Mouse (Mus musculus) midbrain, embryonic 10.5 days (tissue): ENCODE data around the gene Ccdc171. TPM values are rescaled to one million over a fixed set of nuclear protein-coding genes. Genes with fewer than 3 reads are reported as not detected.
"Not testable (repeated sequence)": the region's sequence is repeated elsewhere in the genome, so short reads cannot be mapped to it uniquely, and the experiment has no call there.

Source experiments
- DNase-seq: peaks from one replicate; pipeline ENCODE4 v3.0.0-alpha.2; 2017; ENCODE audit warnings: low spot score
- H3K27ac ChIP-seq: fragments of 300-500 bp; sonication (generic); replicated peaks from 2 replicates; pipeline ENCODE4 v1.5.1; 2016; ENCODE audit warnings: mild to moderate bottlenecking
- H3K27me3 ChIP-seq: fragments of 300-500 bp; sonication (generic); 2 replicates; pipeline ENCODE4 v1.6.1; 2016; ENCODE audit warnings: low read depth, mild to moderate bottlenecking; ENCODE audit not compliant: poor library complexity, severe bottlenecking
- H3K36me3 ChIP-seq: fragments of 300-500 bp; sonication (generic); 2 replicates; pipeline ENCODE4 v1.6.1; 2016; ENCODE audit warnings: mild to moderate bottlenecking, moderate library complexity
- H3K4me1 ChIP-seq: fragments of 300-500 bp; sonication (generic); 2 replicates; pipeline ENCODE4 v1.6.1; 2016
- H3K4me3 ChIP-seq: fragments of 300-500 bp; sonication (generic); 2 replicates; pipeline ENCODE4 v1.5.1; 2016; ENCODE audit warnings: mild to moderate bottlenecking, moderate library complexity
- H3K9me3 ChIP-seq: fragments of 300-500 bp; sonication (generic); replicated peaks from 2 replicates; pipeline ENCODE4 v1.6.1; 2016; ENCODE audit warnings: mild to moderate bottlenecking
- WGBS: fragments of 180-500 bp; shearing (Covaris S2); methylation state at CpG from one replicate; pipeline ENCODE4 v1.1.7; 2016; 5-methylcytosine and 5-hydroxymethylcytosine counted together
- polyA plus RNA-seq: library from polyadenylated mRNA; unstranded; fragments of >200 nt; fragmentation: Nextera tagmentation; extraction: Ambion mirVana; gene quantifications from 2 replicates; pipeline ENCODE4 v1.2.1, GENCODE M21; 2016

Ccdc171 gene
- polyA plus RNA-seq, 1 experiment from 2014 or later, result 4.3 TPM

DNA sequence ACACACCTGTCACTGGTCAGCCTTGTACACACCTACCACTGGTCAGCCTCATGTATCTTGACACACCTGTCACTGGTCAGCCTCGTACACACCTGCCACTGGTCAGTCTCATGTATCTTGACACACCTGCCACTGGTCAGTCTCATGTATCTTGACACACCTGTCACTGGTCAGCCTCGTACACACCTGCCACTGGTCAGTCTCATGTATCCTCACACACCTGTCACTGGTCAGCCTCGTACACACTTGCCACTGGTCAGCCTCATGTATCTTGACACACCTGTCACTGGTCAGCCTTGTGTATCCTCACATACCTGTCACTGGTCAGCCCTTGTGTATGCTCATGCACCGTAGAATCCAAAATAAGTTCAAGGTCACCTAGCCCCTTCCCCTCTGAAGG, 150.0 kb downstream of the Ccdc171 start:
- H3K9me3 ChIP-seq, DNase-seq, H3K4me1 ChIP-seq, H3K27me3 ChIP-seq, H3K36me3 ChIP-seq, H3K27ac ChIP-seq, H3K4me3 ChIP-seq: not testable (repeated sequence)
- WGBS, result 92% methylated on average over 4 of the region's 4 CpGs

DNA sequence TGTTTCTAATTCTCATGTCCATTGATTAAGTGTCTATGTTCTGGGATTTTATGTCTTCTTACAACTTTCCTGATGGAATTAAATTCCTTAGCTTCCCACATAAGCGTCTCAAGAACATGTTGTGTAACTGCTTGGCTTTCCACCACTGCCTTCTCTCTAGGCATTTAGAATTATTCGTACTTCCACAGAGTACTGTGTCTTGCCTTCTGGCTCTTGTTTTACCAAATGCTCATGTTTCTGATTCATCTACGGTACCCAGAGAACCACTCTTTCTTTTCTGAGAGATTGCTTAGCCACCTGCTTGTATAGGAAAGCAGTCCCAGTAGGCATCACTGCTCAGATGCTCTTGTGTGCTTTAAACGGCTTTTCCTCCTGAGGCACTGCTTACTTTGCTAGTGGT, 151.1 kb downstream of the Ccdc171 start:
- Histone ChIP-seq H3K4me1 (no peaks in the 10 kb centered on the region), H3K27me3 (no peaks in the 10 kb centered on the region), H3K36me3 (no peaks in the 10 kb centered on the region), H3K27ac (no peak overlapping the region), H3K4me3 (no peak overlapping the region), H3K9me3 (no peaks in the 10 kb centered on the region)
- WGBS, result 88% methylated on average over 4 of the region's 4 CpGs
- no peak for DNase-seq

DNA sequence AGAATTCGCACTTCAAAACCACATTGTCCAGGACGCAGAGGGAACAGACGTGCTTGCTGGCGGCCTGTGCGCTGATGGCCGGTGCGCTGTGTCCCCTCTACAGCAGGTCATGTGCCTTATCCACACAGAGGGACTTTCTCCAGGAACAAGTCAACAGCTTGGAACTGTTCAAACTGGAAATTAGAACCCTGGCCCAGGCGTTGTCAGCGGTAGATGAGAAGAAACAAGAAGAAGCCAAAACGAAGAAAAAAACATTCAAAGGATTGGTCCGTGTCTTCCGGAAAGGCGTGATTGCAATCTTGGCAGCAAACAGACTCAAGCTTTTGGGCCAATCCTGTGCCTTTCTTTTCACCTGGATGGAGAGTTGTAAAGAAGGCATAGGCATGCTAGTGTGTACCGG, 155.7 kb downstream of the Ccdc171 start:
- 95% methylated on average over 14 of the region's 14 CpGs for WGBS
- DNase-seq, result no peak
- Histone ChIP-seq H3K4me1 (no peaks in the 10 kb centered on the region), H3K4me3 (no peak overlapping the region), H3K27ac (no peak overlapping the region), H3K9me3 (no peaks in the 10 kb centered on the region), H3K27me3 (no peaks in the 10 kb centered on the region), H3K36me3 (no peaks in the 10 kb centered on the region)

DNA sequence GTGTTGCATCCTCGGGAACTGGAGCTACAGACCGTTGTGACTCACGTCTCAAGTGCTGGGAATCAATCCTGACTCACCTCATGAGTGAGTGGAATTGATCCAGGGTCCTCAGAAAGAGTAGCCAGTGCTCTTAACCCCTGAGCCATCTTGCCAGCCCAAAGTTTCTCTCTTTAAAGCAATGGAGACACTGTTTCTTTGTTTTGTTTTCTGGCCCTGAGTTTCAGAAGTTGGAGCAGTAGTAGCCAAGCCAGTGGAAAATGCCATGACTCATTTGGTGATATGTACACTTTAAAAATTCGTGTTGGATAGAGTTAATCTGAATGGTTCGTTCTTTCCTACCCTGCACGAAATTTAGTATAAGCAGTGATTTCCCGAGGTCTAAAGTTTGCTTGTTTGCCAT, 157.5 kb downstream of the Ccdc171 start:
- H3K4me1 ChIP-seq, result no peaks in the 10 kb centered on the region
- H3K9me3 ChIP-seq, result no peaks in the 10 kb centered on the region
- H3K27ac ChIP-seq, result no peak overlapping the region
- H3K4me3 ChIP-seq, result no peak overlapping the region
- H3K36me3 ChIP-seq, result no peaks in the 10 kb centered on the region
- H3K27me3 ChIP-seq, result no peaks in the 10 kb centered on the region
- WGBS, result 90% methylated on average over 7 of the region's 7 CpGs
- DNase-seq, result no peak

DNA sequence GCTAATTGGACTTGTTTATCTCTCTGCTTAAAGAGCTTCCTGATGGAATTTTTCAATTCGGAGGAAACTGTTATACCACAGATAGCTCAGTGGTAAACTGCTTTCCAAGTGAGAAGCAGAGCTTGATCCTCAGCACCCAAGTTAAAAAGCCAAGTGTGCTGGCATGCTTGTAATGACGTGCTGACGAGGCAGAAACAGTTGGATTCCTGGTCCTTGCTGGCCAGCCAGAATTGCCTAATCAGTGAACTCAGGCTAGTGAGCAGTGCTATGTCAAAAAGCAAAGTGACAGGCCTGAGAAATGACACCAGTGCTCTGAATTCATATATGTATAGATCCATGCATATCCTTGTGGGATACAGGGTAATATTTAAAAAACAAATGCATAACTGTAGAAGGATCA, 174.8 kb downstream of the Ccdc171 start:
- 78% methylated on average over 3 of the region's 3 CpGs for WGBS
- no peaks in the 10 kb centered on the region for H3K9me3 ChIP-seq
- no peaks in the 10 kb centered on the region for H3K4me1 ChIP-seq
- no peak overlapping the region for H3K27ac ChIP-seq
- no peak overlapping the region for H3K4me3 ChIP-seq
- DNase-seq, result no peak
- H3K36me3 ChIP-seq, result peaks cover 5% of the 10 kb centered on the region; the same call in 1 of the 2 replicates
- no peaks in the 10 kb centered on the region for H3K27me3 ChIP-seq

DNA sequence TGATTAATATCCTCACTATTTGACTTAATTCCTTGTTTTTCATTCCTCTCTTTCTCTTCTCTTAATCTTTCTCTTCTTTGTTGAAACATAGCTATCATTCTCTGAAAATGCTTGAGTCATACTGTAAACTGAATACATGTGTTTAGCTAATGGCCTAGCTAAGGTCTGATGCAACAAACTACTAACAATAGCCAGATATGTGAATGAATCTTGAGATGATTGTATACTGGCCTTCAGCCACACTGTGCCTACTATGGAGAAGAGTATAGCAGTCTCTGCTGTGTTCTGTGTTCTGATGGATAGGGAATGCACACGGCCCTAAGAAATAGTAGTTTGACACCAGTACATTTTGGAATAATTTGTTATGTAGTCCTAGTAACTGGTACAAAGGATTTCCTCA, 191.7 kb downstream of the Ccdc171 start:
- no peak overlapping the region for H3K4me3 ChIP-seq
- H3K27me3 ChIP-seq, result no peaks in the 10 kb centered on the region
- H3K9me3 ChIP-seq, result no peaks in the 10 kb centered on the region
- WGBS, result 89% methylated on average over 1 of the region's 1 CpGs
- no peak overlapping the region for H3K27ac ChIP-seq
- no peak for DNase-seq
- H3K4me1 ChIP-seq, result no peaks in the 10 kb centered on the region; the same call in 1 of the 2 replicates
- no peaks in the 10 kb centered on the region for H3K36me3 ChIP-seq

DNA sequence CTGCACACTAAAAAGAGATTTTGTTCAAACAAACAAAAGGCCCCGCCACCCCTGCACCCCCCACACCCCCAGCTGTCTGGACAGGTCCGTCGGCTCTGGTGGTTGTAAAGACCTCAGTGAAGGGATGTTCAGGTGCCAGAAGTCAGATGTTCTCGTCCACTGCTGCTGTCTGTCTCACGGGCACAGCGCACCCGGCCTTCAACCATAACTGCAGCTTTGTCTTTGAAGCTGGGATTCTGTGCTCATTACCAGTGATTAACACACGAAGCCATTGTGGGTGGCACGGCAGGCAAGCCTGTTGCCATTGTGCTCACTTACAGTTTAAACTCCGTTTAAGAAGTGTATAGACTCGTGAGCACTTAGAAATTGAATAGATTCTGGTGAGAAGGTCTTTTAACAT, 194.5 kb downstream of the Ccdc171 start:
- Histone ChIP-seq H3K27ac (no peak overlapping the region), H3K4me1 (no peaks in the 10 kb centered on the region; the same call in 1 of the 2 replicates), H3K36me3 (no peaks in the 10 kb centered on the region), H3K9me3 (no peaks in the 10 kb centered on the region), H3K27me3 (no peaks in the 10 kb centered on the region), H3K4me3 (no peak overlapping the region)
- 65% methylated on average over 11 of the region's 11 CpGs for WGBS
- no peak for DNase-seq

DNA sequence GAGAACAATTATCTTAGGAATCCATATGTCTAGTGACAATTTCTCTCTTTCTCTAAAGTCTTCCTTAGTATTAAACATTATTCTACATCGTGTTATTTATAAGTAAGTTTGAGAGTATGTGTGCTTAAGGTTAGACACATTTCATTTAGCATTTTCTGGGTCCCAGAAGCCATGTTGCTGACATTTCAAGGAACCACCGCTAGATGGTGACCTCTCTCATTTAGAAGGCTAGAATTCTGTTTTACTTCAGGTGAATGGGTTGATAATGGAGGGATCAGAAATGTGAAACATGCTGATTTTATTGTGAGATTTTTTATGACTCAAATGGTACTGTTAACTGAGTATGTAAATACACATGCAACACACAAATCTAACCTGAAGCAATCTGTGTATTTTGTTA, 199.8 kb downstream of the Ccdc171 start:
- Histone ChIP-seq H3K27ac (no peak overlapping the region), H3K4me1 (no peaks in the 10 kb centered on the region), H3K9me3 (no peaks in the 10 kb centered on the region), H3K36me3 (no peaks in the 10 kb centered on the region), H3K27me3 (no peaks in the 10 kb centered on the region), H3K4me3 (no peak overlapping the region)
- no peak for DNase-seq
- 5% methylated on average over 2 of the region's 2 CpGs for WGBS

DNA sequence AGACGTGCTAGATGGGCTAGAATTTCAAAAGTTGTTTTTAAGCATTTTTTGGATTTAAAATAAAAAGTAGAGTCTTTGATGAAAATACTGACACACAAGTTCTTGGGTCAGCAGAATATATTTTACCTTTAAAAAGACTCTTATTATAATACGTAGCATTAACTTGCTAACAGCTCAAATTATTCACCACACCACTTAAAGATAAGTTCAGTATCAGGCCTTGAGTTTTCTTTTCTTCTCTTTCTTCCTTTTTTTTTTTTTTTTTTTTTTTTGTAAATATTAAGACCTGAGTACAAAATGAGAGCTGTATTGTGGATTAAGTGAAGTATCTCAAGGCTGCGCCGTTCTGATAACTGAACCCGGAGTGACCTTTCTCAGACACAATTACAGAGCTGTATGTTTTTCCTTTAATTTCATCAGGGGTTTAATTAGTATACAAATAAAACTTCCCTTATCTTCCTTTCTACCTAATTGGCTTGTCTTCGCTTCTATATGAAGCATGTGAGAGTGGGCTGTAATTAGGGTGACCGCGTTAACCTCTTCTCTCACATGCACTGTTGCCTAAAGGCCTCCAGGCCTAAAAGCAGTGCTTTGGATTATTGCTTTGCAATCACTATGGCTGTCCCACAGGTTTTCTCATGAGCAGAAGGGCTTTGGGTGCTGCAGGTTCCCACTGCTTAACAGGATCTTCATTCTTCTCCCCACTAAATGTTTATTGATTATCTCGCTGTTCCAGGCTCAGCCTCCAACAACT, 214.0 kb downstream of the Ccdc171 start:
- peaks cover 6% of the 10 kb centered on the region; the same call in 1 of the 2 replicates for H3K4me1 ChIP-seq
- no peaks in the 10 kb centered on the region for H3K9me3 ChIP-seq
- DNase-seq, result no peak
- no peaks in the 10 kb centered on the region for H3K27me3 ChIP-seq
- H3K27ac ChIP-seq, result no peak overlapping the region
- H3K36me3 ChIP-seq, result no peaks in the 10 kb centered on the region
- H3K4me3 ChIP-seq, result no peak overlapping the region
- 80% methylated on average over 9 of the region's 9 CpGs for WGBS

DNA sequence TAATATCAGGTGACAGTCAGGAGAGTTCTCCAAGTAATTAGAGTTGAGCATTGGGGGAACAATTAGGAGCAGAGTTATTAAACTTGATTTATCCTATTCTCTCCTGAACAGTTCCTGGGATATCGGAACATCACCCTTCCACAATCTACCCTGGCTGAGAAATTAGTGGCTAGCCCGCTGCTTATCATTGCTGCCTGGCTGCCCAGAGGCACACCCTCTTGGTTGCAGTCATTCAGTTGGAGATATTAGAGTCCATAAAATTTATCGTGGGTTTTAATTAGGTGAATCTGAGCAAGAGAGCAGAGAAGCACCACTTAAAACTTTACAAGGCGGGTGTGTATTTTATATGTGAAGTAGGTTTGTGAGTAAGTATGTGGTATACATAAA, 214.5 kb downstream of the Ccdc171 start:
- no peaks in the 10 kb centered on the region for H3K36me3 ChIP-seq
- no peaks in the 10 kb centered on the region for H3K27me3 ChIP-seq
- no peak for DNase-seq
- H3K4me3 ChIP-seq, result no peak overlapping the region
- H3K4me1 ChIP-seq, result peaks cover 6% of the 10 kb centered on the region; the same call in 1 of the 2 replicates
- no peak overlapping the region for H3K27ac ChIP-seq
- H3K9me3 ChIP-seq, result no peaks in the 10 kb centered on the region
- 89% methylated on average over 4 of the region's 4 CpGs for WGBS

DNA sequence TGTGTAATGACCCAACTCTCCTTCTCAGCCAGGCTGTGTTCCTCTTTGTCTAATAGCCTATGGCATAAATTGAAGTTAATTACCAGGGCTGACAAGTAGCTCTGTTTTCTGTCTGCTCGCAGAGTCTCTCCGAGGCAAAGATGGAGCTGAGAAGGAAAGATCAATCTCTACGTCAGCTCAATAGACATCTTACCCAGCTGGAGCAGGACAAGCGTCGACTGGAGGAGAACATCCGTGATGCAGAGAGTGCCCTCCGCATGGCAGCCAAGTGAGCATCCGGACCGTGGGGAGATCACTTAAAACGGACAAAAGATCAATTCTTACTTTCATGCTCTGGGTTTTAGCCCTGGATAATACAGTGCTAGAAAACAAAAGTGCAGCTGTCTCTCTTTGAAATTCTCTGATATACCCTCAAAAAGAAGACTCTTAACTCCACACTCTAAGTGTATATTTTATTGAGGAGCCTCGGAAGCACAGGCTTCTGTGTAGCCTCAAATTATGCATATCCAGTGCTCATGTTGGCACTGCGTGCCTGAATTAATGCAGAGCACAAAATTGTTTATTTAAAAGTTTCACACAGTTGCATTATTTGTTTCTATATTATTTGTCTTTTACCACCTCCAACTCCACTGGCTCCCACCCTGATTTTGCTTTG, 217.6 kb downstream of the Ccdc171 start:
- no peak for DNase-seq
- H3K27ac ChIP-seq, result no peak overlapping the region

DNA sequence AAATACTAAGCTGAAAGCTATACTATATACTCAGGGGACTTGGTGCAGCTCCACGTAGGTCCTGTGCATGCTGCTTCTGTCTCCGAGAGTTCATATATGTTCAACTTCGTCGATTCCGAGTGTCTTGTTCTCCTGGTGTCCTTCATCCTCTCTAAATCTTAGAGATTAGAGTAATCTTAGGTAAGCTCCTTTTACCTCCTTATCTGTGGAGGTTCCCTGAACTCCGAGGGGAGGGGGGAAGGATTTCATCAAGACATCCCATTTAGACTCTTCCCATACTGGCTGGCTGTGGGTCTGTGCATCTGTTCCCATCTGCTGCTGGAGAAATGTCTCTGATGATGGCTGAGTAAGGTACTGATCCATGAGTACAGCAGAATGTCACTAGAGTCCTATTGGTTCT, 249.8 kb downstream of the Ccdc171 start:
- H3K27me3 ChIP-seq, result no peaks in the 10 kb centered on the region
- WGBS, result 88% methylated on average over 6 of the region's 6 CpGs
- H3K36me3 ChIP-seq, result no peaks in the 10 kb centered on the region
- DNase-seq, result no peak
- H3K4me3 ChIP-seq, result no peak overlapping the region
- H3K4me1 ChIP-seq, result no peaks in the 10 kb centered on the region
- no peaks in the 10 kb centered on the region; the same call in 1 of the 2 replicates for H3K9me3 ChIP-seq
- no peak overlapping the region for H3K27ac ChIP-seq

More for the DNA sequence above, 217.6 kb downstream of the Ccdc171 start:
- H3K4me1 ChIP-seq, result peaks cover 6% of the 10 kb centered on the region; the same call in 1 of the 2 replicates
- WGBS, result 70% methylated on average over 12 of the region's 12 CpGs
- H3K4me3 ChIP-seq, result no peak overlapping the region
- H3K27me3 ChIP-seq, result no peaks in the 10 kb centered on the region
- H3K36me3 ChIP-seq, result no peaks in the 10 kb centered on the region
- H3K9me3 ChIP-seq, result no peaks in the 10 kb centered on the region

DNA sequence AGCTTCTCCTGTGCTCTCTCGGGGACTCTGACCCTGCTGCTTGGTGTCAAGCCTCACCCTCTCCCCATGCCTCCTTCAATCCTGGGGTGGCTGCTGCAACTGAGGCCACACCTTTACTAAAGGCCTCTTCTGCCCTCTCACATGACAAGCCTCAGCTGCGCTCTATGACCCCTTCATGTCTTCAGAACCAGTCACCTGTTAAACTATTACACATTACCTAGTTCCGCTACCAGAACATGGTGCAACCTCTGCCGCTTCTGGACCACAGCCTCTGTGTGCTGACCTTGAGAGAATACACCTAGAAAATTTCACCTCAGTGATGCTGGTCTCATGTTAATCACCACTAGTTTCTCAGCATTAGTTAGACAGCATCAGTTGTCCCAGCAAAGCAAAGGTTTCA, 254.7 kb downstream of the Ccdc171 start:
- Histone ChIP-seq H3K27ac (no peak overlapping the region), H3K9me3 (no peaks in the 10 kb centered on the region; the same call in 1 of the 2 replicates), H3K27me3 (no peaks in the 10 kb centered on the region), H3K4me3 (no peak overlapping the region), H3K36me3 (no peaks in the 10 kb centered on the region), H3K4me1 (no peaks in the 10 kb centered on the region)
- DNase-seq, result no peak
- WGBS, result 95% methylated on average over 4 of the region's 4 CpGs
